Mouse (Mus musculus): ENCODE results near the gene Tmpo. TPM values are rescaled to one million over a fixed set of nuclear protein-coding genes. Genes with fewer than 3 reads are reported as not detected.
A peak's percentile ranks its signal among the peaks of the same experiment; 100 is the strongest.

Gene Tmpo
- total RNA-seq, 2 experiments from 2014 or later, result 40.4 to 40.6 TPM

DNA sequence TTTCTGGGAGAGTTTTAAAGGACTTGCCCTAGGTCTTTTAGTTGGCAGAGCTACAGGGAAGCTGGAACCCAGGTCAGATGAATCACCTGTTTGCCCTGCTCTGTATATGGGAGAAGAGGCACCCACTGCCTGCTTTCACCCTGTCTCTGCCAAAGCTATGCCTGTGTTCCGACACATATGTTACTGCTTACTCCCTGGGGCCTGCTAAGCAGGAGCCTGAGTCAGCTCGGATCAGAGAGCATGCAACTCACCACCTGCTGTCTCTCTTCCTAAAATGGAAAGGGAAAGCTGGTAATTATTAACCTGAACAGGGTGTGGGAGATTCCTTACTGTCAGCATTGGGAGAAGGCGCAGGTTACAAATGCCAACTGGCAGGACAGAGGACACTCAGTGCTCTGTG, 2.2 kb upstream of the Tmpo start:
- TF ChIP-seq CTCF (IDR thresholded peaks at IDR 0.05), result no peak
- no peak for DNase-seq (ENCODE audit: extremely low spot score in 1 of 2, low spot score in 2 of 2)
- intact Hi-C loops (cut with DNase I), result no loop called here
- Histone ChIP-seq H3K27ac (peak overlapping the region; percentile 98), H3K4me3 (no peak overlapping the region; the same call in 1 of the 2 replicates)

DNA sequence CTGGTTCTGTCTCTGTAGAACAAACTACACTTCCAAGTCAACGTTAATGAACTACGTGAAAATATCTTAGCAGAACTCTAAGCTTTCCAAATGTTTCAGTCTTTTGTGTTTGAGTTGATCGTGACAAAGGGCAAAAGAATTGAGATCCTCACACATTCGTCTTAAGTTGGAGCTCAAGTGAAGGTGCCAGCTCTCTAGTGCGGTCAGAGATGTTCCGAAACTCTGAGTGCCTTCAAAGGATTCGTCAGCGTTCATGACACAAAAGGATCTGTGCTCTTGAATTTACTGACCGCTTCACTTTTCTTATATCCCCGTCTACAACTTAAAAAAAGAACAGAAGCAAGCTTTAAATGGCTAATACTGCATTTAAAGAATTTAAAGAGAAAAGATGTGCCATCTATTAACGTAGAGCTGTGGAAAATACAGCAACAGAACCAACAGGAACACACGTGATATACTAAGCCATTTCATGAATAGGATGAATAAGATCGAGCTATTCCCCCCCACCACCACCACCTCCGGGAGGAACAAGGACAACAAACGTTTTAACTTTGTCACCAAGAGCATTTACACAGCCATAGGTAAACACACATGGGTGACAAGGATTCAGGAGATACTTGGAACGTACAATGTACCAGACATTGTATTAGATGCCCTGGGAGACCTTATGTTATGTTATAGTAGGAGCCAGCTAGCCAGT, 1.3 kb upstream of the Tmpo start:
- Histone ChIP-seq H3K4me3 (peak overlapping the region; percentile 73), H3K27ac (peak overlapping the region; percentile 98)
- DNase-seq (ENCODE audit: extremely low spot score in 1 of 2, low spot score in 2 of 2), result no peak
- intact Hi-C loops (cut with DNase I), result no loop called here
- TF ChIP-seq CTCF (IDR thresholded peaks at IDR 0.05), result no peak

DNA sequence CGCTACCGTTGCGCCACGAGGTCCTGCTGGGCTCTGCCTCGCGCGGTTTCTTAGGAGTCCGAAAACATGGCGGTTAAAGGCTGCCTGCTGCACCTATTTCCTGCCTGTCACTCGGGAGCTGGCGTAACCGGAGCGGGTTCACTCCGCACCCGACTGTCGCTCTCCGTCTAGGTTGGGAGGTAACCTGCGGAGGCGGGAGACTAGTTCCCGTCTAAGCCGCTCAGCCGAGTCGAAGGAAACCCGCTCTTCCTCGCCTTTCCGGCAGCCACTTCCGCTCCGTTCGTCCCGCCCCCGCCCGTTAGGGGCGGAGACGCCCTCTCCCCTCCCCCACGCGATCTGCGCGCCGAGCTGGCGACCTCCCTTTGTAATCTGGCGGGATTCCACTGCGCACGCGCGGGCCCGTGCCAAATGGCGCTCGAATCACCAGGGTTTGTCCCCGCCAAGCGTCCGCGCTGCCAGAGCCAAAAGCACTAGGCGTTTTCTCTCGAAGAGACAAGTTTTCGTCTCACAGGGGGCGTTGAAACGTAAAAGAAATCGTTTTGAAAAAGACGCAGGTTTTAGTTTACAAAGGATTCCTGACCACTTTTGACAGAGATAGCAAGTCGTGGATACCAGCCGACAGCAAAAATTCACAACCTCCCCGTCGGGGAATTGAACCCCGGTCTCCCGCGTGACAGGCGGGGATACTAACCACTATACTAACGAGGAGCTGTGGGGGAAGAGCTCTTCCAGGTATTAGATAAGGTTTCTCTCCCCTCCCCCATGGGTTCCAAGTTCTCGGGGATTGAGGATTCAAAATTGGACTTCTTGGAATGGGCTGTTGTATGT, 560 bp upstream of the Tmpo start:
- TF ChIP-seq CTCF (IDR thresholded peaks at IDR 0.05), result no peak; the same call in 1 of the 2 replicates
- Histone ChIP-seq H3K4me3 (peak overlapping the region; percentile 73), H3K27ac (peak overlapping the region; percentile 98)
- intact Hi-C loops (cut with DNase I), result no loop called here
- peak; percentile 99 for DNase-seq (ENCODE audit: extremely low spot score in 1 of 2, low spot score in 2 of 2)

DNA sequence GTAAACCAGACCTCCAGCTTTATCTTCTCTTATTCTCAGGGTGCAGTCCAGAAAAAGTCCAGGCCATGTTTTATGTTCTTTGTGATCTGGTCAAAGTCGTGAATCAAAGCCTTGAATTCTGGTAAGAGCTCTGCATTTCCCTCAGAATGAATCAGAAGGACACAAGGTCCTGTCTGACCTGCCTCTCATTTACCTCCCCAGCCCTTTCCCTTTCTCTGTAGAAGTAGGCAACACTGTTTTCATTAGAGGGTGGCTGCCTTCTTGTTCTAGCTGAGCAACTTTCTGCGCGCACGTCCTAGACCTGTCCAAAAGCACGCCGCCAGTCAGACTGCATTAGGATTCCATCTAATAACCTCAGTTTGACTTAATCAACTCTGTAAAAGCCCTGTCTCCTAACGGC, 814 bp downstream of the Tmpo start:
- no peak overlapping the region for H3K27ac ChIP-seq
- DNase-seq (ENCODE audit: extremely low spot score in 1 of 2, low spot score in 2 of 2), result no peak
- intact Hi-C loops (cut with DNase I), result no loop called here

DNA sequence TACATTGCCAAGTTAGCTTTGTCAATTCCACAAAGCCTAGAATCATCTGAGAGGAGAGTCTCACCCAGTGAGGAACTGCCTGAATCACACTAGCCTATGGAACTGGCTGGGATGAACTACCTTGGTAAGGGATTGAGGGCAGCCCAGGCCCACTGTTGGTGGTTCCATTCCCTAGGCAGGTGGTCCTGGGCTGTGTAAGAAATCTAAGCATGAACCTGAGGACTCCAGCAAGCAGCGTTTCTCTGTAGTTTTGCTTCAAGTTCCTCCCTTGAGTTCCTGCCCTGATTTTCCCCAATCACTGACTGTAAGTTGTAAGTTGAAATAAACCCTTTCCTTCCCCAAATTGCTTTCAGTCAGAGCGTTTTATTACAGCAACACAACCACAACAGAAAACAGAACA, 1.3 kb downstream of the Tmpo start:
- Histone ChIP-seq H3K27ac (no peak overlapping the region), H3K4me3 (no peak overlapping the region)
- DNase-seq (ENCODE audit: extremely low spot score in 1 of 2, low spot score in 2 of 2), result no peak
- TF ChIP-seq CTCF (IDR thresholded peaks at IDR 0.05), result no peak
- intact Hi-C loops (cut with DNase I), result no loop called here

More for the DNA sequence above, 814 bp downstream of the Tmpo start:
- no peak for TF ChIP-seq CTCF (IDR thresholded peaks at IDR 0.05)
- H3K4me3 ChIP-seq, result no peak overlapping the region

- H3K27ac ChIP-seq, result no peak overlapping the region
- no peak overlapping the region for H3K4me3 ChIP-seq
- TF ChIP-seq CTCF (IDR thresholded peaks at IDR 0.05), result no peak
- intact Hi-C loops (cut with DNase I), result no loop called here
- DNase-seq (ENCODE audit: extremely low spot score in 1 of 2, low spot score in 2 of 2), result no peak
Measured at GRCm38 (mm10) chr10:91177201-91177600, 3.9 kb downstream of the Tmpo start.

GRCm38 (mm10) chr10:91172329-91173100, 8.6 kb downstream of the Tmpo start:
- TF ChIP-seq CTCF (IDR thresholded peaks at IDR 0.05), result no peak
- intact Hi-C loops (cut with DNase I), result no loop called here
- no peak overlapping the region; the same call in 1 of the 2 replicates for H3K4me3 ChIP-seq
- H3K27ac ChIP-seq, result peak overlapping the region; percentile 91
- no peak for DNase-seq (ENCODE audit: extremely low spot score in 1 of 2, low spot score in 2 of 2)

DNA sequence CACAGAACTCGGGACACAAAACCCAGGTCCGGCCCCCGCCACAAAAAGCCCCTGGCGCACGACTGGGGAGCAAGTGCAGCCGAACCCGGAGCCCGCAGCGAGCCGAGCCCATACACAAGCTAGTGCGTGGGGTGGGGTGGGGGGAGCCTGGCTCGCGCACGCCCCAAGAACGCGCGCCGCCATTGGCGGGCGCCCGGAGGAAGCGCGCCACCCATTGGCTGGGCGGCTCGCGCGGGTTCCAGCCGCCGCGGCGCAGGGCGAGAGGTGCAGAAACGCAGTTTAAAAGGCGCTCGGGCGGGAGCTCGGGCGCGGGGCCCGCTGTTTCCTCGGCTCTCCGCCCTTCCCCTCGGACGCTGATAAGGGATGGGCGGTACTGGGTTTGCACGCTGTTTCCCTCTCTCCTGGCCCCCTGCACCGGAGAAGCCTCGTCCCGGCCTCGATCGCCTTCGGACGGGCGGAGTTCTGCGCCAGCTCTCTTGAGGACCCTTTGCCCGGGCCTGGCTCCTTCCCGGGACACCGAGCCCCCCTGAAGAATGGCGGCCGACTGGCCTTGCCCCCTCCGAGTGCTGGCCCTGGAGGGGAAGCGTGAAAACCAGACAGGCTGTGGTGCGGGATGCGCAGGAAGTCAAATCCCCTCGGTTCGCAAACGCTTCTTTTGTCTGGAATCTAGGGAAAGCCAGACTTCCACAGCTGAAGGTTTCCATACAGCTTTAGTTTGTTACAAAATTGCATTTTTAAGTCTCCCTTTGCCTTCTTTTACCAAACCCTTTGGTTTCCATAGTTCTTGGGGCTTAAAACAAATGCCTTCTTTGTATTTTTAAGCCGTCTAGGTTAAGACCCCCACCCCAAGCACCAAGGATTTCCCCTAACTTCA, 9.4 kb downstream of the Tmpo start:
- no peak for TF ChIP-seq CTCF (IDR thresholded peaks at IDR 0.05)
- intact Hi-C loops (cut with DNase I), result loop anchor here (1.0 to 2.0 kb wide), 2 partner anchors 16 to 65 kb away; no protein-coding TSS in a partner anchor
- peak overlapping the region; percentile 96 for H3K4me3 ChIP-seq
- peak; percentile 93 to 98 for DNase-seq (ENCODE audit: extremely low spot score in 1 of 2, low spot score in 2 of 2)
- peak overlapping the region; percentile 95 for H3K27ac ChIP-seq

DNA sequence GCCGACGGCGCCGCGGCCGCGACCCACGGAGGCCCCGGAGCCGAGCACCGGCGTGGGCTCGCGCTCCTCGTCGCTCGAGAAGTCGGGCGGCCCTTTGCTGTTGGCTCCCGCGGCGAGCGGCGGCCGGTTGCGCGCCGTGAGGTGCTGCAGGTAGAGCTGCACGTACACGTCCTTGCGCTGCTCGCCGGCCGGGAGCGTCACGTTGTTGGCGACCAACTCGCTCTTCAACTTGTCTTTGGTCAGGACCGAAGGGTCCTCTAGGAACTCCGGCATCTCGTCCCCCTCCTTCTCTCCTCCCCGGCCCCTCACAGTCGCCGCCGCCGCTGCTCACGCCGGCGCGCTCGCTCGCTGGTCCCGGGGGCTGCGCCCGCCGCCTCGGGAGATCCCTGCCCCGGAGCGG, 10.1 kb downstream of the Tmpo start:
- DNase-seq (ENCODE audit: extremely low spot score in 1 of 2, low spot score in 2 of 2), result no peak
- Histone ChIP-seq H3K27ac (peak overlapping the region; percentile 95), H3K4me3 (peak overlapping the region; percentile 96)
- intact Hi-C loops (cut with DNase I), result loop anchor here (1.0 to 2.0 kb wide), 2 partner anchors 16 to 66 kb away; no protein-coding TSS in a partner anchor
- TF ChIP-seq CTCF (IDR thresholded peaks at IDR 0.05), result no peak

DNA sequence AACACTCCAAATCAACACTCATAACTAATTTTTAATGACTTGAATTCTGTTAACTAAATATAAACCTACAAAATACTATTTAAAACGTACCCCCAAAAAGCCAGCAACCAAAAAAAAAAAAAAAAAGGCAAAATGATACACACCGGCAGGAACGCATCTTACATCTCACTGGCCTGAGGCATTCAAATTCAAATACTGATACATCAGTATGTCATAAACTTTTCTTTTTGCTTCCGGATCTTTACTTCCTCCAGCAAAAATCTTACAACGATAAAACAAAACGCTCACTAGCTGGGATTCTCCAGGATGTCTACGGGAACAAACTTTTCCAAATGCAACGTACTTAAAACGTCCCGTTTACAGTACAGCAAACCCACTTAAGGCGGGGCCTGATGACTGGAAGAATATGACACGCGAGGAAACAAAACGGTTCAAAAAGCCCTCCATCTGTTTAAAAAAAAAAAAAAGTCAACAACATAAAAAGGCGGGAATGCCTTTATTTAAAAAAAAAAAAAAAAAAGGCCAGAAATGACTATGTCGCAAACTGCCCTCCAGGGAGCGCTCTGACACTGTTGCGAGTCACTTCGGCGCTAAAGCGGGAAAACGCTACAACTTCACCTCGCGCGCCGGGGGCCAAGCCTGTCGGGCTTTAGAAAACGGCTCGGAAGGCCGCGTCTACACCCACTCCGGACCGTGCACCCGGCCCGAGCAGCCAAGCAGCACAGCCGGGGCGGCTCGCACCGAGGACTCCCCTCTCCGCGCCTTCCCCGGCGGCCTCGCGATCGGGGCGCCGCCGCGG, 10.8 kb downstream of the Tmpo start:
- intact Hi-C loops (cut with DNase I), result loop anchor here (2.0 kb wide), 1 partner anchor 66 kb away; no protein-coding TSS in a partner anchor
- peak; percentile 77 for TF ChIP-seq CTCF (IDR thresholded peaks at IDR 0.05)
- peak; percentile 80 to 83 for DNase-seq (ENCODE audit: extremely low spot score in 1 of 2, low spot score in 2 of 2)
- peak overlapping the region; percentile 95 for H3K27ac ChIP-seq
- peak overlapping the region; percentile 96 for H3K4me3 ChIP-seq
